Mouse (Mus musculus): Measurements from ENCODE around the gene Dab1.

The Dab1 gene

DNA sequence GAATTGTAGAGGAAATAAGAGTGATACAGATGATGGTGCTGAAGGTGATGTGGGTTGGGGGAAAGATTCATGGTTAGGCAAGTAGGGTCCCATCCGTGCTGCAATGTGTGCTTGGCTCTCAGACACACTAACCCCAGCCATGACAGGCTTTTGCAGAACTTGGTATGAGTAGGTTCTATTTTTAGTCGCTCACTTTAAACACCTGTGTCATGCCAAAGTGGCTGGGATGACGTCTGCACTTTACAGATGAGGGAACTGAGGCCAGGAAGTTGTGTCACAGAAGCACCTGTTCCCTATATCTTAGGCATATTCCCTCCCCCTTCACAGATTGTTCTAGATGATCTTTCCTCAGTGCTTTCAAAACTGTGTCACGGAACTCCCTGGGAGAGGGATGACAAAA is 1163.2 kb downstream of the Dab1 start:
- DNase-seq: no peak

GRCm38 (mm10) chr4:104792111-104792510 is 1173.0 kb downstream of the Dab1 start:
- DNase-seq: no peak

Data from cerebellum, postnatal 25 days (tissue).